Mouse (Mus musculus): ENCODE results near the gene Pnkp. TPM values are rescaled to one million over a fixed set of nuclear protein-coding genes. Genes with fewer than 3 reads are reported as not detected.

Pnkp gene
- polyA plus RNA-seq, 1 experiment = 261 TPM

GRCm38 (mm10) chr7:44836016-44836404 lies 20.9 kb upstream of the Pnkp start:
- H3K4me3 ChIP-seq (replicated peaks; ENCODE audit: control insufficient read depth, low read depth, low read length) = peak overlapping the region; percentile 1
- WGBS = 50% methylated on average over 3 of the region's 3 CpGs
- peaks cover 6% of the 10 kb centered on the region for H3K4me1 ChIP-seq (ENCODE audit: control insufficient read depth, insufficient read depth, low read length)
- no peak for TF ChIP-seq CTCF (IDR thresholded peaks at IDR 0.05; ENCODE audit: control insufficient read depth, insufficient read depth, low read length)
- peak overlapping the region; percentile 32 for H3K27ac ChIP-seq (ENCODE audit: control insufficient read depth, insufficient read depth, low read depth, low read length, poor library complexity)

DNA sequence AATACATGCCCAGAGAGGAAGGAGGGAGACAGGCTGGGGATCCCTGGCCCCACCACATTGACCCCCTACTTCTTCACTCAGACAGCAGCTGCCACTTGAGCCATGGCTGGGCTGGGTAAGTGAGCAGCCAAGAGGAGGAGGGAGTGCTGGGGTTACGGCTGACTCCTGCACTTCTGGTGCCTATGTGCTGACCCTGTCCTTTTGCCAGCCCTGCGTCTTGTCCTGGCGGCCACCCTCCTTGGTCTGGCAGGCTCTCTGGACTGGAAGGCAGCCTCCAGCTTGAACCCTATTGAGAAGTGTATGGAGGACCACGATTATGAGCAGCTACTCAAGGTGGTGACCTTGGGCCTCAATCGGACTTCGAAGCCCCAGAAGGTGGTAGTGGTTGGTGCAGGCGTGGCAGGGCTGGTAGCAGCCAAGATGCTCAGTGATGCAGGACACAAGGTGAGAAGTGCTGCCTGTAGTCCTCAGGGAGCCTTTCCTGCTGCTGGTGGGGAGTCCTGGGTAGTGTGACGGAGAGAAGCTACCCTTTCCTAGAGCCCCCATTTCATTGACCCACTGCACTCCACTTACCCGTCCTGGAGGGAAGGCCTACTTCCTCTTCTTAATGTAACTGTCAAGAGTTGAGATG lies 20.4 kb upstream of the Pnkp start:
- peak overlapping the region; percentile 11; the same call in 1 of the 2 replicates for H3K27ac ChIP-seq (ENCODE audit: control insufficient read depth, insufficient read depth, low read depth, low read length, poor library complexity)
- H3K4me1 ChIP-seq (ENCODE audit: control insufficient read depth, insufficient read depth, low read length) = peaks cover 6% of the 10 kb centered on the region
- no peak for TF ChIP-seq CTCF (IDR thresholded peaks at IDR 0.05; ENCODE audit: control insufficient read depth, insufficient read depth, low read length)
- no peak for TF ChIP-seq POLR2A (IDR thresholded peaks at IDR 0.05; ENCODE audit: borderline replicate concordance, control insufficient read depth, low read depth, low read length)
- peak overlapping the region; percentile 6 for H3K4me3 ChIP-seq (replicated peaks; ENCODE audit: control insufficient read depth, low read depth, low read length)
- WGBS = 66% methylated on average over 9 of the region's 9 CpGs

DNA sequence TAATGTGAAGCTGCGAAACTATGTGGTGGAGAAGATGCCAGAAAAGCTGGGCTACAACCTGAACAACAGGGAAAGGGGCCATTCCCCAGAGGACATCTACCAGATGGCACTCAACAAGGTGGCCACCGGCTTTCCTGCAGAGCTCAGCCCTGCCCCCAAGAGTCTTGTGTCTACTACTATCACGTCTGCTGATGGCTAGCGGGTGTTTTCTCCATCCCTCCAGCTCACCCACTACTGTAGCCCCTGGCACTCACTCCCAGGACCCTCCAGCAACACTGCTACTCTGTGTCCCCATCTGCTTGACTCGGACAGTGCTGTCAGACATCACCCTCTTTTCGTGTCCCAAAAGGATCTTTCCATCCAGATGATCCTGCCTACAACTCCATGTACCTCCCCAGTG lies 18.9 kb upstream of the Pnkp start:
- no peak for TF ChIP-seq POLR2A (IDR thresholded peaks at IDR 0.05; ENCODE audit: borderline replicate concordance, control insufficient read depth, low read depth, low read length)
- TF ChIP-seq CTCF (IDR thresholded peaks at IDR 0.05; ENCODE audit: control insufficient read depth, insufficient read depth, low read length) = no peak
- no peak overlapping the region for H3K4me3 ChIP-seq (replicated peaks; ENCODE audit: control insufficient read depth, low read depth, low read length)
- peaks cover 6% of the 10 kb centered on the region for H3K4me1 ChIP-seq (ENCODE audit: control insufficient read depth, insufficient read depth, low read length)
- H3K27ac ChIP-seq (ENCODE audit: control insufficient read depth, insufficient read depth, low read depth, low read length, poor library complexity) = no peak overlapping the region
- WGBS = 86% methylated on average over 6 of the region's 6 CpGs

DNA sequence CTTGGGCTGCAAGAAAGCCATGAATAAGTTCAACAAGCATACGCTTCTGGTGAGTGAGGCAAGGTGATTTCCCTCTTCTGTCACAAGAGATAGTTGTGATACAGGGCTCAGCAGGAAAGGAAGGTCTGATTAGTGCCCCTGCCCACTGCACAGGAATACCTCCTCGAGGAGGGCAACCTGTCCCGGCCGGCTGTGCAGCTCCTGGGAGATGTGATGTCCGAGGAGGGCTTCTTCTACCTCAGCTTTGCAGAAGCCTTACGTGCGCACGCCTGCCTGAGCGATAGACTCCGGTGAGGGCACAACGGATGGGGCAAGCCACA lies 17.8 kb upstream of the Pnkp start:
- TF ChIP-seq CTCF (IDR thresholded peaks at IDR 0.05; ENCODE audit: control insufficient read depth, insufficient read depth, low read length) (no peak), POLR2A (IDR thresholded peaks at IDR 0.05; ENCODE audit: borderline replicate concordance, control insufficient read depth, low read depth, low read length) (no peak)
- Histone ChIP-seq H3K27ac (ENCODE audit: control insufficient read depth, insufficient read depth, low read depth, low read length, poor library complexity) (no peak overlapping the region), H3K4me3 (replicated peaks; ENCODE audit: control insufficient read depth, low read depth, low read length) (peak overlapping the region; percentile 23), H3K4me1 (ENCODE audit: control insufficient read depth, insufficient read depth, low read length) (peaks cover 6% of the 10 kb centered on the region)
- WGBS = 11% methylated on average over 11 of the region's 11 CpGs

- WGBS = 5% methylated on average over 58 of the region's 58 CpGs
- TF ChIP-seq POLR2A (IDR thresholded peaks at IDR 0.05; ENCODE audit: borderline replicate concordance, control insufficient read depth, low read depth, low read length) (peak; percentile 48; the same call in 1 of the 2 replicates), CTCF (IDR thresholded peaks at IDR 0.05; ENCODE audit: control insufficient read depth, insufficient read depth, low read length) (no peak)
- peaks cover 6% of the 10 kb centered on the region for H3K4me1 ChIP-seq (ENCODE audit: control insufficient read depth, insufficient read depth, low read length)
- H3K4me3 ChIP-seq (replicated peaks; ENCODE audit: control insufficient read depth, low read depth, low read length) = peak overlapping the region; percentile 23
- 0 out of 2 replicates have a peak overlapping the region, but pooled peaks have one; percentile 35 for H3K27ac ChIP-seq (ENCODE audit: control insufficient read depth, insufficient read depth, low read depth, low read length, poor library complexity)
Observed at GRCm38 (mm10) chr7:44839491-44840191, 17.3 kb upstream of the Pnkp start.

DNA sequence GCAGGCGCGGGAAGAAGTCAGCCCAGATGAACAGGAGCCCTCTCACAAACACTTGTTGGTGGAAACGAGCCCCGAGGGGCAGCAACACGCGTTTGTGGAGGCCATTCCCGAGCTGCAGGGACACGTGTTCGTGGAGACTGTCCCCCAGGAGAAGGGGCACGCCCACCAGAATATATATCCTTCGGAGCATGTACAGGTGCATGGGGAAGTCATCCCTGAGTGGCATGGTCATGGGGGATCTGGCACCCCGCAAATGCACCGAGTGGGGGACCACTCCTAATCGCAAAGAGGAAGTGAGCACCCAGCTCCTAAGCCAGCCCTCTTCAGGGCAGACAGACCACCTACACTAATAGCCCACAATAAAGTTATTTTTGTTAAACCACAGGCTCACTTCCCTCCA lies 16.5 kb upstream of the Pnkp start:
- TF ChIP-seq CTCF (IDR thresholded peaks at IDR 0.05; ENCODE audit: control insufficient read depth, insufficient read depth, low read length) (no peak), POLR2A (IDR thresholded peaks at IDR 0.05; ENCODE audit: borderline replicate concordance, control insufficient read depth, low read depth, low read length) (no peak)
- 21% methylated on average over 14 of the region's 14 CpGs for WGBS
- Histone ChIP-seq H3K4me1 (ENCODE audit: control insufficient read depth, insufficient read depth, low read length) (peaks cover 6% of the 10 kb centered on the region), H3K27ac (ENCODE audit: control insufficient read depth, insufficient read depth, low read depth, low read length, poor library complexity) (no peak overlapping the region), H3K4me3 (replicated peaks; ENCODE audit: control insufficient read depth, low read depth, low read length) (no peak overlapping the region)

- H3K4me1 ChIP-seq (ENCODE audit: control insufficient read depth, insufficient read depth, low read length) = peaks cover 4% of the 10 kb centered on the region
- H3K4me3 ChIP-seq (replicated peaks; ENCODE audit: control insufficient read depth, low read depth, low read length) = no peak overlapping the region
- no peak overlapping the region for H3K27ac ChIP-seq (ENCODE audit: control insufficient read depth, insufficient read depth, low read depth, low read length, poor library complexity)
- no peak for TF ChIP-seq CTCF (IDR thresholded peaks at IDR 0.05; ENCODE audit: control insufficient read depth, insufficient read depth, low read length)
- TF ChIP-seq POLR2A (IDR thresholded peaks at IDR 0.05; ENCODE audit: borderline replicate concordance, control insufficient read depth, low read depth, low read length) = no peak
- 80% methylated on average over 8 of the region's 8 CpGs for WGBS
Observed at GRCm38 (mm10) chr7:44841825-44842463, 15.0 kb upstream of the Pnkp start.

DNA sequence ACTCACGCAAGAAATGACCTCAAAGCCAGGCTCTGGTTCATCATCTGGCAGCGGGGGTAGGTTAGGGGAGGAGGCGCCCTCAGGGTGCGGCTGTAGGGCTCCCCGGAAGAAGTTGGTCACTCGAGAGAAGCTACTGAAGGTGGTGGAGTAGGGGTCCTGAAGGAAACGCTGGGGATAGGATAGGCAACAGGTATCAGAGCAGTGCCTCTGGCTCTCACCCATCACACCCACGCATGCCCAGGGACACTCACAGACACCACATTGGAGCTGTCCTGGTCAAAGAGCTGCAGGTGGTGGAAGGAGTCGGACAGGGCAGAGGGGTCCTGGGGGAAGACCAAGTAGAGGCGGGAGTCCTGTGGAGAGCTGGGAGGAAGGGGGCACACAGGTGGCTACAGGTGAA lies 11.9 kb upstream of the Pnkp start:
- 89% methylated on average over 10 of the region's 10 CpGs for WGBS
- no peak overlapping the region for H3K27ac ChIP-seq (ENCODE audit: control insufficient read depth, insufficient read depth, low read depth, low read length, poor library complexity)
- no peak overlapping the region for H3K4me3 ChIP-seq (replicated peaks; ENCODE audit: control insufficient read depth, low read depth, low read length)
- peaks cover 2% of the 10 kb centered on the region; the same call in 1 of the 2 replicates for H3K4me1 ChIP-seq (ENCODE audit: control insufficient read depth, insufficient read depth, low read length)
- TF ChIP-seq CTCF (IDR thresholded peaks at IDR 0.05; ENCODE audit: control insufficient read depth, insufficient read depth, low read length) (no peak), POLR2A (IDR thresholded peaks at IDR 0.05; ENCODE audit: borderline replicate concordance, control insufficient read depth, low read depth, low read length) (no peak)

Measured in bone marrow, adult 2 months (tissue).